Mouse (Mus musculus): ENCODE measurements around the gene Stradb.

Stradb gene

GRCm38 (mm10) chr1:58959682-58960081, 13.6 kb upstream of the Stradb start:
- no peak for DNase-seq (ENCODE audit: extremely low spot score, low spot score)

- no peak for DNase-seq (ENCODE audit: extremely low spot score, low spot score)
Observed at GRCm38 (mm10) chr1:58961152-58961893, 12.0 kb upstream of the Stradb start.

- no peak for DNase-seq (ENCODE audit: extremely low spot score, low spot score)
Observed at GRCm38 (mm10) chr1:58962418-58962817, 10.9 kb upstream of the Stradb start.

GRCm38 (mm10) chr1:58962865-58963264, 10.5 kb upstream of the Stradb start:
- no peak for DNase-seq (ENCODE audit: extremely low spot score, low spot score)

- no peak for DNase-seq (ENCODE audit: extremely low spot score, low spot score)
Observed at GRCm38 (mm10) chr1:58967534-58967933, 5.8 kb upstream of the Stradb start.

GRCm38 (mm10) chr1:58970054-58970453, 3.3 kb upstream of the Stradb start:
- DNase-seq (ENCODE audit: extremely low spot score, low spot score), result no peak

- DNase-seq (ENCODE audit: extremely low spot score, low spot score), result no peak
Observed at GRCm38 (mm10) chr1:58971097-58971496, 2.2 kb upstream of the Stradb start.

GRCm38 (mm10) chr1:58972851-58973365, 414 bp upstream of the Stradb start:
- no peak for DNase-seq (ENCODE audit: extremely low spot score, low spot score)

- no peak for DNase-seq (ENCODE audit: extremely low spot score, low spot score)
Observed at GRCm38 (mm10) chr1:58982276-58982675, 9.0 kb downstream of the Stradb start.

- no peak for DNase-seq (ENCODE audit: extremely low spot score, low spot score)
Observed at GRCm38 (mm10) chr1:58984586-58984985, 11.3 kb downstream of the Stradb start.

GRCm38 (mm10) chr1:58993144-58993543, 19.8 kb downstream of the Stradb start:
- no peak for DNase-seq (ENCODE audit: extremely low spot score, low spot score)

- no peak for DNase-seq (ENCODE audit: extremely low spot score, low spot score)
Observed at GRCm38 (mm10) chr1:58993723-58994122, 20.4 kb downstream of the Stradb start.

- no peak for DNase-seq (ENCODE audit: extremely low spot score, low spot score)
Observed at GRCm38 (mm10) chr1:58995313-58995712, 22.0 kb downstream of the Stradb start.

GRCm38 (mm10) chr1:59009250-59009649, 35.9 kb downstream of the Stradb start:
- DNase-seq (ENCODE audit: extremely low spot score, low spot score), result no peak

GRCm38 (mm10) chr1:59021556-59021955, 48.2 kb downstream of the Stradb start:
- DNase-seq (ENCODE audit: extremely low spot score, low spot score), result no peak

GRCm38 (mm10) chr1:59037723-59038122, 64.4 kb downstream of the Stradb start:
- DNase-seq (ENCODE audit: extremely low spot score, low spot score), result no peak
